Mouse (Mus musculus): ENCODE data around the gene Pot1b. TPM values are rescaled to one million over a fixed set of nuclear protein-coding genes. Genes with fewer than 3 reads are reported as not detected.

Pot1b gene
- total RNA-seq (2023), result 33.7 TPM

GRCm38 (mm10) chr17:55711984-55712811 lies at the start of gene Pot1b:
Gene Pot1b (minus strand): TSS chr17:55712628.

GRCm38 (mm10) chr17:55749786-55750185 lies 37.4 kb upstream of the Pot1b start, which contains the start of gene Adgre4:
Gene Adgre4 (plus strand): TSS chr17:55749984.

GRCm38 (mm10) chr17:55625092-55625491 lies 87.3 kb downstream of the Pot1b start, which contains the start of gene Vmn2r118:
Gene Vmn2r118 (minus strand): TSS chr17:55625192.

Other genes with a start within 250 kb of the Pot1b start
- not detected for gene Vmn2r118, start 87.4 kb downstream of the Pot1b start, total RNA-seq (2023)
- 2.7 TPM for gene Adgre4, start 37.4 kb upstream of the Pot1b start, total RNA-seq (2023)
- gene Zfp119a, start 166.3 kb upstream of the Pot1b start, total RNA-seq (2023), result 17.6 TPM
- gene Zfp959, start 179.5 kb upstream of the Pot1b start, total RNA-seq (2023), result 29.9 TPM
- 5.0 TPM for gene Zfp119b, start 236.9 kb upstream of the Pot1b start, total RNA-seq (2023)
- gene Ebi3, start 240.0 kb upstream of the Pot1b start, total RNA-seq (2023), result 2.3 TPM
- 51.7 TPM for gene Yju2, start 246.5 kb upstream of the Pot1b start, total RNA-seq (2023)